Mouse (Mus musculus) liver, adult 2 months (tissue): ENCODE measurements around the gene Coq4. TPM values are rescaled to one million over a fixed set of nuclear protein-coding genes. Genes with fewer than 3 reads are reported as not detected.

Experiments used
- DNase-seq: peaks from one replicate; pipeline ENCODE4 v3.0.0-alpha.2; 2011; ENCODE audit warnings: low read depth, low spot score; ENCODE audit errors: extremely low read depth
- H3K27ac ChIP-seq: fragments of 200-500 bp; replicated peaks from 2 replicates; pipeline ENCODE4 v1.5.1; 2012; ENCODE audit warnings: low read depth, mild to moderate bottlenecking, control low read depth, inconsistent platforms, low read length; ENCODE audit not compliant: insufficient read depth
- H3K27me3 ChIP-seq: fragments of 200-500 bp; 2 replicates; pipeline ENCODE4 v1.6.1; 2012; ENCODE audit warnings: mild to moderate bottlenecking, moderate library complexity, low read length, inconsistent platforms; ENCODE audit not compliant: control insufficient read depth, insufficient read depth
- H3K36me3 ChIP-seq: fragments of 200-500 bp; 2 replicates; pipeline ENCODE4 v1.6.1; 2012; ENCODE audit warnings: low read length, inconsistent platforms; ENCODE audit not compliant: control insufficient read depth, insufficient read depth
- H3K4me1 ChIP-seq: fragments of 200-500 bp; 2 replicates; pipeline ENCODE4 v1.6.1; 2011; ENCODE audit warnings: low read length; ENCODE audit not compliant: control insufficient read depth, insufficient read depth
- H3K4me3 ChIP-seq: fragments of 200-500 bp; 2 replicates; pipeline ENCODE4 v1.5.1; 2011; ENCODE audit warnings: low read depth, mild to moderate bottlenecking, control low read depth, low read length, moderate library complexity; ENCODE audit not compliant: insufficient read depth
- H3K79me2 ChIP-seq: fragments of 200-500 bp; 2 replicates; pipeline ENCODE4 v1.6.1; 2012; ENCODE audit warnings: inconsistent platforms, mild to moderate bottlenecking, low read length, moderate library complexity; ENCODE audit not compliant: control insufficient read depth, insufficient read depth
- H3K9ac ChIP-seq: fragments of 200-500 bp; 2 replicates; pipeline ENCODE4 v1.6.1; 2012; ENCODE audit warnings: low read depth, mild to moderate bottlenecking, control low read depth, inconsistent platforms, low read length
- CTCF ChIP-seq: fragments of 200-500 bp; IDR thresholded peaks from 2 replicates; pipeline ENCODE4 v1.5.1; 2011; ENCODE audit warnings: low read depth, low read length, control low read depth
- POLR2A ChIP-seq: fragments of 200-500 bp; IDR thresholded peaks from 2 replicates; pipeline ENCODE4 v1.6.1; 2011; ENCODE audit warnings: low read length, control low read depth; ENCODE audit not compliant: insufficient read depth; ENCODE audit errors: extremely low read depth
- WGBS: fragments of 180-500 bp; shearing (Covaris S2); methylation state at CpG from one replicate; pipeline ENCODE4 v1.1.7; 2018; 5-methylcytosine and 5-hydroxymethylcytosine counted together
- polyA plus RNA-seq: library from polyadenylated mRNA; depleted of rRNA; stranded (reverse); fragments of >200 nt; gene quantifications from 2 replicates; pipeline ENCODE4 v1.2.3, GENCODE M21; 2012; rRNA removed
- total RNA-seq: library from RNA; depleted of rRNA; stranded (reverse); fragments of >200 nt; gene quantifications from 2 replicates; pipeline ENCODE4 v1.2.3, GENCODE M21; 2014; rRNA removed

The Coq4 gene
- total RNA-seq (7.8 and 10.0 TPM in 2 replicates), polyA plus RNA-seq (37.6 and 48.2 TPM in 2 replicates)

DNA sequence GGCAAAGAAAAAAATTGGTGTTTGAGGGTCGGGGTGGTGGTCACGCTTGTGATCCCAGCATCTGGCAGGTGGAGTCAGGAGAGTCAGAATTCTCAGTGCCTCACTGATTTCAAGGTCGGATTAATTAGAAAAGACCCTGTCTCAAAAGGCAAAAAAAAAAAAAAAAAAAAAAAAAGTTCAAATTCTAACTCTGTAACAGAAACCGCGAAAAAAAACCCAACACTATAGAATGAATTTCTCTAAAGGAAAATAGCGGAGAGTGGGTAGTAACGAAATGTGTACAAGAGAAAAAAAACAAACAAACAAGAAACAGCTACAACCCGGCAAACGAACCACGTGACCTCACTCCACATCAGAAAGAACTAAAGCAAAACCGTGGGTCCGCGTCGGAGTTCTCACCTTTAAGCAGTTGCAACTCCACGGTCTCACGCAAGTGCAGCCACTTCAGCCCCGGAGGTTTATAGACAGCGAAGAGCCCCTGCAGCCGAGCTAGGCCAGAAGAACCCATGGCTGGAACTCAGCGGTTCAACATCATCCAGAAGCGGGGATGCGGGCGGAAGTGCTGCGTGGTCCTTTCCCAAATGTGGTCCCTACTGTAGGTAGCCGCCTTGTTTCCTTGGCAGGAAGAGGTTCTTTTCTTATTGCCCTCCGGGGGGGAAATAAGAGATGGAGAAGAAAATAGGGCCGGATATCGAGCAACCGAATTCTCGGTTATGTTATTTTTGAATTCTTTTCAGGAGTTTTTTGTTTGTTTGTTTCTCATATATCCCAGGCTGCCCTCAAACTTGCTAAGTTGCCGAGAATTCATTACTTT is at the start of gene Coq4:
Gene Coq4 (plus strand): TSS at position 390 of the 814 bp plus-strand sequence.
- Histone ChIP-seq H3K79me2 (no peaks in the 10 kb centered on the region), H3K27ac (peak within 1 kb of the TSS; percentile 51), H3K4me1 (peaks cover 4% of the 10 kb centered on the region), H3K27me3 (no peaks in the 10 kb centered on the region), H3K4me3 (peak within 1 kb of the TSS; percentile 82), H3K9ac (peak within 1 kb of the TSS; percentile 68), H3K36me3 (peaks cover 5% of the 10 kb centered on the region; the same call in 1 of the 2 replicates)
- WGBS = 2% methylated on average over 31 of the region's 31 CpGs
- peak; percentile 92 for DNase-seq
- TF ChIP-seq POLR2A = 0 out of 2 replicates have a peak, but pooled peaks have one; percentile 7
- TF ChIP-seq CTCF = no peak

DNA sequence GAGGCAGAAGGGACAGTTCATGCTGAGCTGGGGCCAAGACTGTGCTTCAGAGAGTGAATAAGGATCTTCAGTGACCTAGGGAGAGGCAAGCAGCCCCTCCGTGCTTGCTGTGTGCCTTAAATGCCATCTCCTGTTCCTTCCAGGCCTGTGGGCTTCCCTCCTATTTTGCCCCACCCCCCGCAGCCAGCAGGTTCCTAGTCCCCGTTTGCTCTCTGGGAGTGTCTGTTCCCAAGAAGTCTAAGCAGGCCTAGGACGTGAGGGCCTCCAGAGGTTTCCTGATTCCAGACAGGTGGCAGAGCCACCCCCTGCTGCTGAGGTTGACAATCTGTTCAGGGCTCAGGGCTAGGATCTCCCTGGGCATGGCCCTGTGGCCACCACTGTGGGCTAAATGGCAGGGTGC is 48.5 kb upstream of the Coq4 start:
- H3K4me3 ChIP-seq = no peak overlapping the region
- no peak overlapping the region for H3K9ac ChIP-seq
- no peaks in the 10 kb centered on the region for H3K36me3 ChIP-seq
- 92% methylated on average over 4 of the region's 4 CpGs for WGBS
- H3K79me2 ChIP-seq = no peaks in the 10 kb centered on the region
- H3K27me3 ChIP-seq = no peaks in the 10 kb centered on the region
- no peak overlapping the region for H3K27ac ChIP-seq
- no peak for DNase-seq
- peaks cover 27% of the 10 kb centered on the region for H3K4me1 ChIP-seq
- no peak for TF ChIP-seq CTCF
- TF ChIP-seq POLR2A = no peak

- no peak overlapping the region for H3K27ac ChIP-seq
- H3K4me3 ChIP-seq = no peak overlapping the region
- TF ChIP-seq CTCF (no peak), POLR2A (no peak)
- DNase-seq = peak; percentile 35
- H3K4me1 ChIP-seq = peaks cover 27% of the 10 kb centered on the region
- H3K36me3 ChIP-seq = no peaks in the 10 kb centered on the region
- no peaks in the 10 kb centered on the region for H3K79me2 ChIP-seq
- H3K27me3 ChIP-seq = no peaks in the 10 kb centered on the region
- H3K9ac ChIP-seq = no peak overlapping the region
- 81% methylated on average over 5 of the region's 5 CpGs for WGBS
Observed at GRCm38 (mm10) chr2:29739368-29739767, 47.9 kb upstream of the Coq4 start.

DNA sequence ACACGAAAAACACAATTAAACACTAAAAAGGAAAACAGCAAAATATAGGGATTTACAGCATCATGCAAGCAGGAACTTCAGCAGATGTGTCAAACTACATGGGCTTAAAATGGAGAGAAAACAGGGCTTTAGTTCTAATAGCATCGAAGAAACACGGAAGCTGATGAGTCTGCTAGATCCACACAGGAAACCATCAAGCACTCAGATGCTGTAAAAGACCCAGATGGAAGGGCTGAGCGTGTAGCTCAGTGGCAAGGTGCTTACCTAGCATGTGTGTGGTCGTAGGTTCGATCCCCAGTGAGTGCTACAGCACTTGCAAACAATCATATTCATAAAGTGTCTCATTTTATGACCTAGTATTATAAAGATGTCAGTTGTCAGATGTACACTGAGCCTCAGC is 46.1 kb upstream of the Coq4 start:
- Histone ChIP-seq H3K27me3 (no peaks in the 10 kb centered on the region), H3K27ac (no peak overlapping the region), H3K9ac (no peak overlapping the region), H3K36me3 (no peaks in the 10 kb centered on the region), H3K4me3 (no peak overlapping the region), H3K4me1 (peaks cover 19% of the 10 kb centered on the region), H3K79me2 (no peaks in the 10 kb centered on the region)
- TF ChIP-seq POLR2A = no peak
- no peak for TF ChIP-seq CTCF
- 95% methylated on average over 6 of the region's 6 CpGs for whole genome bisulfite sequencing
- no peak for DNase-seq

GRCm38 (mm10) chr2:29744256-29744655 is 43.0 kb upstream of the Coq4 start:
- H3K27ac ChIP-seq = no peak overlapping the region
- H3K4me1 ChIP-seq = no peaks in the 10 kb centered on the region
- 77% methylated on average over 6 of the region's 6 CpGs for WGBS
- no peak overlapping the region for H3K4me3 ChIP-seq
- no peak overlapping the region for H3K9ac ChIP-seq
- no peaks in the 10 kb centered on the region for H3K79me2 ChIP-seq
- DNase-seq = no peak
- no peaks in the 10 kb centered on the region for H3K36me3 ChIP-seq
- 0 out of 2 replicates have a peak, but pooled peaks cover 5% of the 10 kb centered on the region for H3K27me3 ChIP-seq
- TF ChIP-seq POLR2A (no peak), CTCF (no peak)
